Mouse (Mus musculus): ENCODE measurements around the gene Pex11b. TPM values are rescaled to one million over a fixed set of nuclear protein-coding genes. Genes with fewer than 3 reads are reported as not detected.
"Not testable (repeated sequence)": the region's sequence is repeated elsewhere in the genome, so short reads cannot be mapped to it uniquely, and the experiment has no call there.

The Pex11b gene
- polyA plus RNA-seq, 1 experiment, result 57.9 TPM

DNA sequence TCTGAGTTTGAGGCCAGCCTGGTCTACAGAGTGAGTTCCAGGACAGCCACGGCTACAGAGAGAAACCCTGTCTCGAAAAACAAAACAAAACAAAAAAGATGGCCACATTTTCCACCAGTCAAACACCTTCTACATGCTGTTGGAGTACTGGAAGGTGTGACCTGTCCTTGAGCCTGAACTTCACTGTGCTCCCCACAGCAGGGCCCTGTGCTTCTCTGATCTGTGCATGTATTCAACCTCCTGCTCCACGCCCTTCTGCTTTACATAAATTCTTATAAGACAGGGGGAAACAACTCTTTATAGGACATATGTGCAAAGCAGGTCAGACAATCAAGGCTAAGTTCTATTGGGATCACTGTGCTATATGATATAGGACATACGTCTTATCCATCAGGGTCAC, 12.0 kb upstream of the Pex11b start:
- no peak for DNase-seq (ENCODE audit: low read depth)

DNA sequence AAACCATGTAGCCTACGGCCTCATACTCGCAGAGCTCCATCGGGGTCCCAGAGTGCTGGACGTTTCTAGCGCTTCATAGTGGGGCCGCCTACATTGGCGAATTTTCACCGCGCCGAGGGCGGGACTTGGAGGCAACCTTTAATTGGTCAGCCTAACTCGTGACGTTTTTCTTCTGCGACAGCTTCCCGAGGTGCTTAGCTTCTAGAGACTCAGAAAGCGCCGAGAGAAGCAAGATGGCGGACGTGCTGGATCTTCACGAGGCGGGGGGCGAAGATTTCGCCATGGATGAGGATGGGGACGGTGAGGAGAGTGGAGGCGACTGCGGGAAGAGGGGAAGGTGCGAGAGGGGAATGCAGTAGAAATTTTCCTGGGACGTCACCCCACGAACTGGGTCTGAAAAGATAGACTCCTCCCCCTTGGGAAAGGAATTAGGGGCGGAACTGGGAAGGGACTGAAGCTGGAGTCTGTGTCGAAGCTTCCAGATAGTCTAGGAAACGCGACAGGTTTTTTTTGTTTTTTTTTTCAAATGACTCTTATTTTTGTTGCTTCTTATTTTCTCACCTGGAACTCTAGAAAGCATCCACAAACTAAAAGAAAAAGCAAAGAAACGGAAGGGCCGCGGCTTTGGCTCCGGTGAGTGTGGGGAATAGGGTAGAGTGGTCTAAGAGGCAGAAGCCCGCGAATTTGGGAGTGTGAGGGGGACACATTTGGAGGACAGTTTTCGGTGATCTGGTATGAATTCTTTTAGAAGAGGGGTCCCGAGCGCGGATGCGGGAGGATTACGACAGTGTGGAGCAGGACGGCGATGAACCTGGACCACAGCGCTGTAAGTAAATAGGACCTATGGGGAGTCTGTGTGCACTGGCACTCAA, 5.2 kb upstream of the Pex11b start, which contains the start of gene Rbm8a:
Gene Rbm8a (plus strand): TSS at position 205 of the 872 bp plus-strand sequence.
- DNase-seq (ENCODE audit: low read depth), result peak; percentile 84

DNA sequence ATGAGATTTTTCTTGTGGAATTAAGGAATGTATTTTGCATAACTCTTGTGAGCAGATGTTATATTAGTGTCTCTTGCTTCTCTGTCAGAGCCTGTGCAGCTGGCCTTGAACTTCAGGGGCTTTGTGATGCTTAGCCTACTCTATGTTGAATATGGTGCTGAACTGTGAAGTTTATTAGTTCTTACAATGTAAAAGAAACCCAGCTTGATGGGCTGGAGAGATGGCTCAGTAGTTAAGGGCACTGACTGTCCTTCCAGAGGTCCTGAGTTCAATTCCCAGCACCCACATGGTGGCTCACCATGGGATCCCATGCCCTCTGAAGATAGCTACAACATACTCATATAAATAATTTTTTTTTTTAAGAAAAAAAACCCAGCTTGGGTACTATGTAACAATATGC, 3.1 kb upstream of the Pex11b start:
- no peak for DNase-seq (ENCODE audit: low read depth)

DNA sequence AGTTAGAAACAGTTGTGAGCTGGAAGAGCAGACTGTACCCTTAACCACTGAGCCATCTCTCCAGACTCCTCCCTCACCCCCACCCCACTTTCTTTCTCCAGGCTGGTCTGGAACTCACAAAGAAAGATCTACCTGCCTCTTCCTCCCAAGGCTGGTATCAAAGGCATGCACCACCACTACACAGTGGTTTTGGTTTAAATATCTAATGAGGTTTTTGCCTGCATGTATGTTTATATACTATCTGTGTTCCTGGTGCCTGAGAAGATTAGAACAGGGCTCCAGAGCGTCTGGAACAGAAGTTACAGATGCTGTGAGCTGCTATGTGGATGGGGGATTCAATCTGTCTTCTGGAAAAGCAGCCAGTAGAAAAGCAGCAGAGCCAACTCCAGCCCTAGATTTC, 1.2 kb upstream of the Pex11b start:
- no peak for DNase-seq (ENCODE audit: low read depth)

DNA sequence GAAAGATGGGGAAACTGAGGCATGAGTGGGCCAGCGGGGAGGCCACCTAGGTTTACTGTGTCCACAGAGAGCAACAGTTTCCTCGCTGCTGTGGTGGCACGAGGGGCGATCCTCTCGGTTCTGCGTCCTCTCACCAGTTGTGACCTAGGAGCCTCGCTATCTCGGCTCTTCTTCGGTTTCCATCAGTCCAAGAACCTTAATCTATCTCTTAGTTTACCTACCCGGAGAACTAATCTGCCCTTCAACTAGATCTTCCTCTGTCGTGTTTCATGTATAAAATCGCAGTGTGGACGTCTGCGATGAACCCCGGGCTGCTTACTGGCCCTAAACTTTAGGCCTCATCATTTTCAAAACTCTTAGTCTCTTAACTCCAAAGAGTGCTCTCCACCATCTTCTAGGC, 730 bp downstream of the Pex11b start:
- no peak for DNase-seq (ENCODE audit: low read depth)

DNA sequence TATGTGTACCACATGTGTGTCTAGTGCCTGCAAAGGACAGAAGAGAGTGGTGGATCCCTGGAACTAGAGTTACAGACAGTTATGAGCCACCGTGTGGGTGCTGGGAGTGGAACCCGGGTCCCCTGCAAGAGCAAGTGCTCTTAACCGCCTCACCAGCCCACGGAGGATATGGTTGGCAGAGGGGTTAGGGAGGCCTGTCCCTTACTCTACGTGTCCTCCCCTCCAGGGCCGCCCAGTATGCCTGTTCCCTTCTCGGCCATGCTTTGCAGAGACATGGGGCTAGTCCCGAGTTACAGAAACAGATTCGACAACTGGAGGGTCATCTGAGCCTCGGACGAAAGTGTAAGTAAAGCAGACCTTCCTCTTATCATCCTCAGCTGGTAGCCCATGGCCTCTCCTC, 1.3 kb downstream of the Pex11b start:
- DNase-seq (ENCODE audit: low read depth), result no peak

DNA sequence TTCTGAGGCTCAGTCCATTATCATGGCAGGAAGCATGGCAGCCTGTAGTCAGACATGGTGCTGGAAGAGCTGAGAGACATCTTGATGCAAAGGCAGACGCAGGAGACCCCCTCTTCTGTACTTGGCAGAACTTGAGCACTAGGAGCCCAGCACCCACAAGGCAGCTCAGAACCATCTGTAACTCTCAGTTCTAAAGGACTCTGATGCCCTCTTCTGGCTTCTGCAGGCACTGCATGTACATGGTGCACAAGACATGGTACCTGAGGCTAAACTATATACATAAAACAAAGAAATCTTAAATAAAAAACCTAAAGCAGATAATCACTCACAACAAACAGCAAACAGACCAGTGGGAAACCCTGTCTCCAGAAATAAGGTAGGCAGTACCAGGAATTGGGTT, 4.0 kb downstream of the Pex11b start:
- DNase-seq (ENCODE audit: low read depth), result no peak

DNA sequence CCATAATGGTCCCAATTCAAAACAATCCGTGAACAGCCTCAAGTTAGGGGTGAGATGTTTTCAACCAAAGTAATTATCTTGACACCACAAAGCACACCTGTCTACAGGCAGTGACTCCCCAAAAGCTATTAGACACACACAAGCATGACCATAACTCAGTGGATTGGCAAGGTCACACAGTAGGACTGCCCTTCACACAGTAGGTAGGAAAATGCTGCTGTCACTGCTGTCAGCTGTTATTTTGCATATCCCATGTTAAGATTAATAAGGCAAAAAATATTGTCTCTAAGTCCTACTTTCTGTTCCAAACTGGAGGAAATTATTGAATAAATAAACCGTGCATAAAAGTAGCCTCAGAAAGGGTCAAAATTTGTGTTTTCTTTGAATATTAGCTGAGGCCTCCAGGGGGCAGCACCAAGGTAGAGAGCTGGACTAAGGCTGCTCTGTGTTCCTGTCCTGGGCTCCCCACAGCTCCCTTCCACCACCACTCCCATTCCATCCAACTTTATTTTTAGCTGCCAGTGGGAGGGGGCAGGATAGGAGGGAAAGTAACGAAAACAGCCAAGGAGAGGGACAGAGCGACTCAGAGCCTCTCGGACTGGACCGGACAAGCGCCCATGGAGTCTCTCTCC, 10.0 kb downstream of the Pex11b start, which contains the start of gene Itga10:
Gene Itga10 (plus strand): TSS at position 567 of the 632 bp plus-strand sequence.
- DNase-seq (ENCODE audit: low read depth), result no peak

DNA sequence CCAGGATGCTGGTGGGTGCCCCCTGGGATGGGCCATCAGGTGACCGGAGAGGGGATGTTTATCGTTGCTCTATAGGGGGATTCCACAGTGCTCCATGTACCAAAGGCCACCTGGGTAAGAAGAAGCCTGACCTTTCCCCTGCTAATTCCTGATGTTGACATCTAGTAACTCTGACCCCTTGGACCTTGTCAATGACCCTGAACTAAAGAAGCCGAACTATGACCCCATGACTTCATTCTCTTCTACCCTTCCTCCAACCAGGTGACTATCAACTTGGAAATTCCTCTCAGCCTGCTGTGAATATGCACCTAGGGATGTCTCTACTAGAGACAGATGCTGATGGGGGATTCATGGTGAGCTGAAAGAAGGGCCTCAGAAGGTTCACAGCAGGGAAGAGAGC, 12.2 kb downstream of the Pex11b start:
- DNase-seq (ENCODE audit: low read depth), result no peak

DNA sequence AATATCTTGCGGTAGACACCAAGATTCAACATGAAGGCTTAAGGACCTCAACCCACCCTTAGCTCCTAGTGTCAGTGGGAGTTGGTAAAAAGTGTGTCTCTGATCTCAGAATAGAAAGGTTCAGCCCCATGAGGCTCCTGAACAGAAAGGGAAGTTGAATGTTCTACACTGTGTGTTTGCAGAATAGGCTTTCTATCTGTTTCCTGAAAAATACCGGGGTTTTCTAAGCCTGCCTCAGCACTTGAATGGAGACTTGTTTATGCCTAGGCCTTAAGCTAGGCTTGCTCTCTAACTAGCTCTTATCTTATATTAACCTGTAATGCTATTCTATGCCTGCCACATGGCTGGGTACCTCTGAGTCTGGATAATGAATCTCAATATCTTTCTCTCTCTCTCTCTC, 25.7 kb downstream of the Pex11b start:
- no peak for DNase-seq (ENCODE audit: low read depth)

DNA sequence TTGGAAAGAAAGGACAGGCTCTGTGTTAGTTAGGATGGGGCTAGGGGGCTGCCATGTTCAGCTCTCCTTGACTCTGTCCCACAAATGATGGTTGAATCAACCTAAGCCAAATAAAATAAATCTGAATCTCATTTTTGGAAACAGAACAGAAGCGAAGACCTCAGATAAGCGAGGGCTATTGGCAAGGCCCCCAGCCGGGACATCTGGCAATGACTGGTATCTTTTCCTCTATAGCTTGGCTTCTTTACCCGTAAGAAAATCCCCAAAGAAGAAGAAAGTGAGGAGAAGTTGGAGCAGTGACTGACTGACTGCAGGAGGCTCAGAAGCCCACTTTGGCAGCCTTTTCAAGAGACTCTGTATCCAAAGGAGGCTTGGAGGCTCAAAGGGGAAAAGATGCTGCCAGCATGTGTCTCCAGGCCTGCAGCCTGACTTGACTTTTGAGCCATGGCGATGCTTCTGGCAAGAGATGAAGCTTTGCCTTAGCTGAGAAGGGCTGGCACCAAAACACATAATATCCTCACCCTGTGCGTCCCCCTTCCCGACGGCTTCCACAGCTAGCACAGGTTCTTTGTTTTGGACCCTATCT, 27.6 kb downstream of the Pex11b start:
- DNase-seq (ENCODE audit: low read depth), result no peak

DNA sequence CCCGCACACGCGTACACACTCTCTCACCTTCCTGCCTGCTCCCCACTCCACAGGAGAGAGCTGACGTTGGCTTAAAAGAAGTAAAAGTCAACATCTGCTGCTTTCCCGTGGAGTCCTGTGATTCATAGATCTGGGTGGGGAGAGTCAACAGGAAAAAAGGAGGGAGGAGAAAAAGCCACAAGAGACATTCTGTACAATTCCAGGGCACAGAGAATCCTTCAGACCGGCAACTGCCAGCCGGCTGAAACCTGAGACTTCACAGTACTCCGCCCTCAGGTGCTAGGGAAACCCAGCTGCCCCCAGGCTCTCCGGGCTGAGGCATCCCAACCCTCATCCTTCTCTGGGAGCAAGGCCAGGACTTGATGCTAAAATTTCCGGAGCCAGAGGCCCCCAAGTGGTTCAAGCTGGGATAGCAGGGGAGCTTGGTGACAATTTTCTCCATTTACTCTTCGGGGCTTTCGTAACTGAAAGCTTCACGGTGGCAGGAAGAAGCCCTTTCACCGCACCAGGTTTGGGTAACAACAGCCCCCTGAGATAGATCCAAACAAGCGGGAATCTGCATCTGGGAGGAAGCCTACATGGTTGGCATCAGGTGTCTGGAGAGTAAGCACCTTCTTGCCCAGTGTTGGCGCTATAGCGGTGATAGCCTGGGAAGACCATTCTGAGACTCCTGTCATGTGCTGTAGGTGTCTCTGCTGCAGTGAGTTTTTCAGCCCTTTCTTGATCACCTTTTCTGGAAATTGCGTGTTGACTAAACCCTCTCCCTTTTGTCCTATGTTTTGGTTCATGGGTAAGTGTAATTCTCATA, 28.5 kb downstream of the Pex11b start:
- DNase-seq (ENCODE audit: low read depth), result no peak

DNA sequence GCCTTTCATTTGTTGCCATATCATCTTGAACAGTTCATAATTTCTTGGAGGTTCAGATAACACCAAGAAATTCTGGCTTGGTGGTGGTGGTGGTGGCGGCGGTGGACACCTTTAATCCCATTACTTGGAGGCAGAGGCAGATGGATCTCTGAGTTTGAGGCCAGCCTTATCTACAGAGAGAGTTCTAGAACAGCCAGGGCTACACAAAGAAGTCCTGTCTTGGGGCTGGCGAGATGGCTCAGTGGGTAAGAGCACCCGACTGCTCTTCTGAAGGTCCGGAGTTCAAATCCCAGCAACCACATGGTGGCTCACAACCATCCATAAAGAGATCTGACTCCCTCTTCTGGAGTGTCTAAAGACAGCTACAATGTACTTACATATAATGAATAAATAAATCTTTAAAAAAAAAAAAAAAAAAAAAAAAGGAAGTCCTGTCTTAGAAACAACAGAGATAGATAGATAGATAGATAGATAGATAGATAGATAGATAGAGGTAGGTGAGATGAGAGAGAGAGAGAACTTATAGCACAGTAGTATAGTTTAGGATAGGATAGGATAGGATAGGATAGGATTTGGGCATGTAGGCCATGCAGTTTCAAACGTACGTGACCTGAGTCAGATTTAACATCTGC, 30.7 kb downstream of the Pex11b start:
- not testable (repeated sequence) for DNase-seq (ENCODE audit: low read depth)

DNA sequence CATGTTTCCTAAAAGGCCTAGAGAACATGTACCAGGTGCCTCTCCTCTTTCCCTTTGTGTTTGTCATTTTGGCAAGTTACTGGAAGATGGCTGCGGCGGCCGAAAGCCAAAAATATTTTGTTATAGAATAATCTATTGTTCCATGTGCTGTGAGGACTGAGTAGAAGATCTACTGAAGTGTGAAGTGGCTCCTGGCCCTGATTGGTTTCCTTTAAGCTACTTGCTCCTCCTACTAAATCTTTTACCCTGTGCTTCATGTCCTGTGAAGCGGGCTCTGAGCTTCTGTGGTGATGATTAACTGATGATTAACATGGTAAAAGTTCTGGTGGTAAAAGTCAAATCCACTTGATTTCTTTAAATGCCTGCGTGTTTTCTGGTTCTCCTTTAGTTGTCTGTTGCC, 31.7 kb downstream of the Pex11b start:
- DNase-seq (ENCODE audit: low read depth), result no peak

DNA sequence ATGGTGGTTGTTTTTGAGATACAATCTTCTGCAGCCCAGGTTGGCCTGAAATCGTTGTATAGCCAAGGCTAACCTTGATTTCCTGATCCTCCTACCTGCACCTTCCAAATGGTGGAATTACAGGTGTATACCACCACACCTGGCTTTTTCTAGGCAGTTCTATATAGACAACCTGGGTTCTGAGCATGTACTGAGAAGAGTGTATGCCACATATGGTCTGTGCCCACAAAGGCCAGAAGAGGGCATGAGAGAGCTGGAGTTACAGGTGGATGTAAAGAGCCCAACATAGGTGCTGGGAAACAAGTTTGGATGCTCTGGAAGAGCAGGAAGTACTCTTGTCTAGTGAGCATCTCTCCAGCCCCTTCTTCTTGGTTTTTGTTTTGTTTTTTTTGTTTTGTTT, 32.1 kb downstream of the Pex11b start:
- no peak for DNase-seq (ENCODE audit: low read depth)

DNA sequence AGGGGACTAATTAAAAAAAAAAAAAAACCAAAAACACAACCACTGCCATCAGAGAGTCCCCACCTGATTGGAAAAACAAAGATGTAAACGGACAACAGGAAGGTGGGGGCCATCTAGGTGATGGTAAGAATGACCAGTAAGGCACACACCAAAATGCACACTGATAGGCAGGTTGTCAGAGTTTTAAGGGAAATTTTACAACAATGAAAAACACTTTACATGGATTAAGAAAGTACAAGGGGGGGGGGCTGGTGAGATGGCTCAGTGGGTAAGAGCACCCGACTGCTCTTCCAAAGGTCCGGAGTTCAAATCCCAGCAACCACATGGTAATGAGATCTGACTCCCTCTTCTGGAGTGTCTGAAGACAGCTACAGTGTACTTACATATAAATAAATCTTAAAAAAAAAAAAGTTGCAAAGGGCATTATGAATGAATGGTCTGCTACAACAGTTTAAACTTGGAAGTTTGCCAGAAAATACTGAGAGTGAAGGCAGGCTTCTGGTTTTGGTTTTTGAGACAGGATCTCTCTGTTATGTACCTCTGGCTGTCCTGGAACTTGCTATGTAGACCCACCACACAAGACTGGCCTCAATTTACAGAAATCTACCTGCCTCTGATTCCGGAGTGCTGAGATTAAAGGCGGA, 33.4 kb downstream of the Pex11b start:
- DNase-seq (ENCODE audit: low read depth), result no peak

DNA sequence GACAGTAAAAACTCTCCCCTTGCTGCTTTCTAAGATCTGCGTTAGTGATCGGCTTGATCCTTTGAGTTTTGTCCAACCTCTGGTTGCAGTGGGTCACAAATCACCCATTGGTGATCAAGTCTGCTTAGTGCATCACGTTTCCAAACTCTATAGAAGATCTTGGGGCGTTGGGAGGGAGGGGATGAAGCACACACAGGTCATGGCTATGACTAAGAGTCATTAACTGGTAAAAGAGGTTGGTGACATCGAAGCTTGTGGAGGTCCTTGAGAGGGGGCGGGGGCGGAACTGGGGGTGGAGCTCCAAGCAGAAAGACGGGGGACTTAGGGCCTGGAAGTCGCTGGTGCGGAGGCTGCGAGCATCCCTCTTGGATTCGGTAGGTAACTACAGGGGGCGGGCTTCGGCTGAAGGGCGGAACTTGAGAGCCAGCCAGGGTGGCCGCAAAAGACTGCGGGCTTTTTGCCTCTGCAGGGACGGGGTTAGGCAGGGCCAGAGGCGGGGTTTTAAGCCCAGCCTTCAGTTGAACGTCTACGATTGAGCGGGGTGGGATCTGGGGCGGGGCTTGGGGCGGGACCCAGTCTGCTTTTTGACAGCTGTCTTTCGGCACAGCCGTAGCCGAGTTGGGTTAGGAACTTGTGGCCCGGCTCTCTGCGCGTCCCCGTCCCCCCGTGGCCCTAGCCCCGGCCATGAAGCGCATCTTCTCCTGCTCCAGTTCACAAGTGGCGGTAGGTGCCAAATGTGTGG, 34.7 kb downstream of the Pex11b start, which contains the start of gene Ankrd35:
Gene Ankrd35 (plus strand): TSS at position 405 of the 742 bp plus-strand sequence.
- no peak for DNase-seq (ENCODE audit: low read depth)

DNA sequence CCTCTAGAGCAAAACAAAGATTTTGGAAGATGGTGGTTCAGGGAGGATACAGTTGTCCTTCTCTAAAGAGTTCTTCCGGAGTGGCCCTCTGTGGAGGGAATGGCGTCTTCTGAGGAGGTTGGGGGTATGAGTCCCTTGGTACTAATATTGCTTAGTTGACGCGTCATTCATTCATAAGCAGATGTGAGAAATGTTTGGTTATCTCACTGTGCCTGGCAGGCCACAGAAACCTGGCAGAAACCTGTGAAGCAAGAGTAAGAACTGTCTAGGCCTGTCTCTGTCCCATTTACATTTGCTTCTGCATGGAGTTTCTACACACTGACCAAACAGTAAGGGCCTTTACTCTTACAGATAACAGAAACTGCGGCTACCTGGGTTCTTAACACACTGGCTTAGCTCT, 36.3 kb downstream of the Pex11b start:
- DNase-seq (ENCODE audit: low read depth), result no peak

DNA sequence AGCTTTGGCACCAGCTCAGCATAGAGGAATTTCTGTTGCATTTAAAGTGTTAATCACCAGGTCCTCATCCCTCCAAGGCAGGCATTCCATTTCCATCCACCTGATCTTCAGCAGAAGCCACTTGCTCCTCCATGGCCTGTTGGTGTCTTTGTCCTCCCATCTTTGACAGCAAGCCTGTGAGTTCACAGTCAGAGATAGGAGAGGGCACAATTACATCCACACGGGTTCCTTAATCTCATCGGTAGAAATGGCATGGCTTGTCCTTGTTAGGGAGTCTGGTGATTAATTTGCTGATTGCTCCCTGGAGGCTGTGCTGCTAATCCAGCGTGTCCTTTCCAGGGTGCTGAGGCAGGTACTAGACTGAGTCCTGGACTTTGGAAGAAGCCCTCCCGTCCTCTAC, 38.3 kb downstream of the Pex11b start:
- DNase-seq (ENCODE audit: low read depth), result no peak

DNA sequence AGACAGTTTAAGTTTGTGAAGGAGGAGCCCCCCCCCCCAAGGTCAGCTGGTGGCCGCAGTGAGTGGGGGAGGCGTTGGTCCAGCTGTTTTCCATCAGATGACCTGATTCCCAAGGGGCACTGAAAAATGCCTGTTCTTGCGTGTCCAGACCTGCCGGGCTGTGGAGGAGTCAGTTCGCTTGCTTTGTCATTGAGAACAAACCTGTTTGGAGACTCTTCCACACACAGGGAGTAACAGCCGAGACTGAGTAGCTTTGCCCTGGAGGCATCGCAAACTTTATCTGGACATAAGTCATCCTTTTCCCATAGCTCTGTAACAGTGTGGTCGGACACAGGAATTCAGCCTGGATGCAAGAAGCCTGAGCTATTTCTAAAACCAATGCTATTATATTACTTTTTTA, 39.3 kb downstream of the Pex11b start:
- no peak for DNase-seq (ENCODE audit: low read depth)

Data from gonadal fat pad, adult 2 months (tissue).